Mouse (Mus musculus) lung, postnatal 0 days (tissue): Measurements from ENCODE around the gene Ero1l. TPM values are rescaled to one million over a fixed set of nuclear protein-coding genes. Genes with fewer than 3 reads are reported as not detected.
A peak's percentile ranks its signal among the peaks of the same experiment; 100 is the strongest.

Experiments used
- ATAC-seq: fragments of 200-750 bp; cut with Nextera tagmentation; 2 replicates; pipeline ENCODE4 v1.8.0; 2017; ENCODE audit warnings: moderate library complexity
- DNase-seq: peaks from one replicate; pipeline ENCODE4 v3.0.0-alpha.2; 2016; ENCODE audit warnings: low spot score
- H3K27ac ChIP-seq: fragments of 300-500 bp; sonication (generic); 2 replicates; pipeline ENCODE4 v1.5.1; 2014; ENCODE audit warnings: antibody characterized with exemption, mild to moderate bottlenecking, low read length, mixed read lengths
- H3K27me3 ChIP-seq: fragments of 300-500 bp; sonication (generic); replicated peaks from 2 replicates; pipeline ENCODE4 v1.6.1; 2014; ENCODE audit warnings: low read length, mixed read lengths; ENCODE audit not compliant: insufficient read depth
- H3K36me3 ChIP-seq: fragments of 300-500 bp; sonication (generic); 2 replicates; pipeline ENCODE4 v1.6.1; 2014; ENCODE audit warnings: low read length, mixed read lengths; ENCODE audit not compliant: insufficient read depth
- H3K4me1 ChIP-seq: fragments of 300-500 bp; sonication (generic); 2 replicates; pipeline ENCODE4 v1.6.1; 2014; ENCODE audit warnings: antibody characterized with exemption, low read depth, low read length, mixed read lengths; ENCODE audit not compliant: insufficient read depth
- H3K4me2 ChIP-seq: fragments of 300-500 bp; sonication (generic); replicated peaks from 2 replicates; pipeline ENCODE4 v1.6.1; 2014; ENCODE audit warnings: low read depth, mild to moderate bottlenecking, low read length, moderate library complexity, mixed read lengths
- H3K4me3 ChIP-seq: fragments of 300-500 bp; sonication (generic); 2 replicates; pipeline ENCODE4 v1.5.1; 2014; ENCODE audit warnings: low read depth, low read length
- H3K9ac ChIP-seq: fragments of 300-500 bp; sonication (generic); replicated peaks from 2 replicates; pipeline ENCODE4 v1.6.1; 2014; ENCODE audit warnings: low read depth, mild to moderate bottlenecking
- H3K9me3 ChIP-seq: fragments of 300-500 bp; sonication (generic); 2 replicates; pipeline ENCODE4 v1.6.1; 2016; ENCODE audit warnings: low read length, mixed read lengths
- CTCF ChIP-seq: IDR thresholded peaks from 2 replicates; pipeline ENCODE4 v1.5.1; 2016; ENCODE audit warnings: antibody characterized with exemption, mild to moderate bottlenecking
- EP300 ChIP-seq: IDR thresholded peaks from 2 replicates; pipeline ENCODE4 v1.6.1; 2016; ENCODE audit warnings: antibody characterized with exemption, mild to moderate bottlenecking, control low read depth
- WGBS: fragments of 180-500 bp; shearing (Covaris S2); extraction: QIAGEN DNeasy Blood & Tissue Kit; methylation state at CpG from one replicate; pipeline ENCODE4 v1.1.7; 2014; 5-methylcytosine and 5-hydroxymethylcytosine counted together
- polyA plus RNA-seq: library from polyadenylated mRNA; unstranded; fragments of >200 nt; fragmentation: Nextera tagmentation; extraction: Ambion mirVana; gene quantifications from 2 replicates; pipeline ENCODE4 v1.2.1, GENCODE M21; 2015

Gene Ero1l
- polyA plus RNA-seq, 1 experiment from 2014 or later, result 24.5 TPM

DNA sequence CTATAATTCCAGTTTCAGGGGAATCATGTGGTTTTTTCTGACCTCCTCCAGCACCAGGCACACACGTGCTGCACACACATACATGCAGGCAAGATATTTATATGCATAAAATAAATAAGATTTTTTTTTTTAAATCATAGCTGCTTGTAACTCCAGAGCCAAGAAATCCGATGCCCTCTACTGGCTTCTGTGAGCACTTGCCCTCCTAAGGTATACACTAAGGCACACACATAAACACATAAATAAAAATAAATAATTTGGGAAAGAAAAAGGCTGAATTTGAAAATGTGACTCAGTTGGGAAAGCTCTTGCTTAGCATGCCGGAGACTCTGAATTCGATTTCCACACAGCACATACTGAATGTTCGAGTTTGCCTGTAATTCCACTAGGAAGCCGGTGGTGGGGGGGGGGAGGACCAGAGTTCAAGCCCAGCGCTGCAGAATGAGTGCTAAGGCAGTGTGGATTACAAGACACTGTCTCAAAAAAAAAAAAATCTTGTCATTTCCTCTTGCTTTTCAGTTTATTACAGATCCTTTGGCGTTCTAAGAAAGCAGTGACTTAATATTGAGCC, 10.5 kb upstream of the Ero1l start:
- Histone ChIP-seq H3K27ac (no peak overlapping the region), H3K27me3 (no peaks in the 10 kb centered on the region), H3K4me2 (peak overlapping the region; percentile 52), H3K4me3 (peak overlapping the region; percentile 71), H3K9ac (no peak overlapping the region), H3K4me1 (no peaks in the 10 kb centered on the region), H3K9me3 (no peaks in the 10 kb centered on the region), H3K36me3 (peaks cover 5% of the 10 kb centered on the region; the same call in 1 of the 2 replicates)
- ATAC-seq (peak; percentile 2; the same call in 1 of the 2 replicates), DNase-seq (peak; percentile 49)
- TF ChIP-seq CTCF (no peak), EP300 (no peak)
- WGBS, result 12% methylated on average over 8 of the region's 8 CpGs

DNA sequence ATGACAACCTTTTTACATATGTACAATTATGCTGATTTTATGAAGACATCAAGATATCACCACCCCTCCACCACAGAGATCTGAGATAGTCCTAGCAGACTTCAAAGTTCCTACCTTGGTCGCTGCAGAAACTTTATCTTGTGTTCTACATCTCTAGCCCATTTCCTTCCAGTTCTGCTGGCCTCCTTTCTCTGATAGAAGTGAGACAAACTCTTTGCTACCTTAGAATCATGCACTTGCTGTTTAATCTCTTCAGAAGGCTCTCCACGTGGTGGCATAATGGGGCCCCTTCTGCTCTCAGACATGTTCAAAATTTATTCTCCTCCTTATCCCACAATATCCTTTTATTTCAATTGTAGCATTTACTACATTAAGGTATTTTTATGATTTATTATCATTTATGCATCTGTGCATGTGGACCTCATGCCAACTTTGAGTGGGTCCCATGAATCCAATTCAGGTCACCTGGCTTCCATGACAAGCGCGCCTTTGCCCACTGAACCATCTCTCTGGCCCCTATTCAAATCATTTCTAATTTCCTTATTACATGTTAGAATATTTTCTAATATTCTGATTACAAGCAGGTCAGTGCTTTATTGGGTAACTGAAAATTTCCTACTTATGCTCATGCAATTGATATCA, 9.6 kb upstream of the Ero1l start:
- no peak for ATAC-seq
- no peak for TF ChIP-seq EP300
- no peak for TF ChIP-seq CTCF

DNA sequence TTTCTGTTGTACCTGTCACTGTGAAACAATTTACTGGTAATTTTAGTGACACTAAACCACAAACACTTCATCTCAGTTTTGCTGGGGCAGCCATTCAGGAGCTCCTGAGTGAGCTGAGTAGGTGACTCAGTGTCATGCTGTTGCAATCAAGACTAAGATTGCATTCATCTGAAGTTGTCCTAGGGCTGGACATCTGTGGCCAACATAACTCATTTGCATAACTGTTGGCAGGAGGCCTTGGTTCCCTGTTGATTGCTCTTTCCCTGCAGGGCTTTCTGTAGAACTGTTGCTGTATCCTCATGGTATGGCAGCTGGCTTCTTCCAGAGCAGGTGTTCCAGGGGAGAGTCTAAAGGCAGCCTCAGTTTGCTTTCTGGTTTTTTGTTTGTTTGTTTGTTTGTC, 6.9 kb upstream of the Ero1l start:
- Histone ChIP-seq H3K9ac (no peak overlapping the region), H3K4me1 (no peaks in the 10 kb centered on the region), H3K27me3 (no peaks in the 10 kb centered on the region), H3K9me3 (no peaks in the 10 kb centered on the region), H3K27ac (no peak overlapping the region), H3K36me3 (no peaks in the 10 kb centered on the region), H3K4me2 (no peak overlapping the region), H3K4me3 (no peak overlapping the region)
- ATAC-seq, result peak; percentile 55
- peak; percentile 81 for TF ChIP-seq EP300
- no peak for TF ChIP-seq CTCF
- peak; percentile 93 for DNase-seq

More for the DNA sequence above, 9.6 kb upstream of the Ero1l start:
- H3K36me3 ChIP-seq, result peaks cover 5% of the 10 kb centered on the region; the same call in 1 of the 2 replicates
- DNase-seq, result no peak
- H3K4me1 ChIP-seq, result no peaks in the 10 kb centered on the region
- H3K4me3 ChIP-seq, result no peak overlapping the region
- 85% methylated on average over 4 of the region's 4 CpGs for WGBS
- H3K27me3 ChIP-seq, result no peaks in the 10 kb centered on the region
- H3K9me3 ChIP-seq, result no peaks in the 10 kb centered on the region
- no peak overlapping the region for H3K9ac ChIP-seq
- no peak overlapping the region for H3K27ac ChIP-seq
- H3K4me2 ChIP-seq, result no peak overlapping the region

DNA sequence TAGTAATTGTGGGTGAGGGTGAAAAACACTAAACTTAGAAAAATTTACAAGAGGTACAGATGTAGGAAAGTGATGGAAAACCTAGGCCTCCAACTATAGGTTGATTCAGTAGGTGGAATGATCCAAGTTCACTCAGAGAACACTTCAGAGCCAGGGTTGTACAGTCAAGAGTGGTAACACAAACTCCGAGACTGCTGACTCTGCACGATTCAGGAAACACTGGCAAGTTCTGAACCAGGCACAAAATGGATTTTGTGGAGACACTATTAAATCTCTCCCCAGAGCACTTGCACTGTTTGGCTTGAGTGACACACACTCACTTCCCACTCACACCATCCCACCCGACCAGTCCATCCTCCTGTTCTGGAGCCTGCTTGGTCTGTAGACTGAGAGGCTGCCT, 4.7 kb upstream of the Ero1l start:
- H3K4me1 ChIP-seq, result no peaks in the 10 kb centered on the region; the same call in 1 of the 2 replicates
- no peaks in the 10 kb centered on the region for H3K27me3 ChIP-seq
- H3K4me2 ChIP-seq, result no peak overlapping the region
- no peaks in the 10 kb centered on the region for H3K9me3 ChIP-seq
- no peak overlapping the region for H3K27ac ChIP-seq
- H3K36me3 ChIP-seq, result no peaks in the 10 kb centered on the region
- no peak for TF ChIP-seq EP300
- no peak for TF ChIP-seq CTCF
- no peak overlapping the region for H3K9ac ChIP-seq
- no peak overlapping the region for H3K4me3 ChIP-seq
- 57% methylated on average over 3 of the region's 3 CpGs for WGBS
- DNase-seq, result no peak
- ATAC-seq, result no peak

DNA sequence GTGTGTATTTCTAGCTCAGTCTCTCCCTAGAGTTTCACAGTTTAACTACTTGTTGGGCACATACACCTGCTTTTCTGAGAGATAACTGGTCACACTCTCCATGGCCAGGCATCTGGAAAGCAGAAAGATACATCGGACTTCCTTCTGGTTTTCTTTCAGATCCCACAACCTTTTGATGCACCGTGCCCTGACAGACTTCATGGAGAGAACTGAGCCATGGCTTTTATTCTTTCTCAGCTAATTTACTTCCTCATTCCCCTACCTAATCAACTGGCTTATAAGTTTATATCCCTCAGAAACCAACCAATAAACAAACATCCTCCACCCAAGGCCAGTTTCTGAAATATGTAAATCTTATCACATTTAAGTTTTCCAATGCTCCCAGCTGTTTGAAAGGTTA, 3.9 kb upstream of the Ero1l start:
- WGBS, result 82% methylated on average over 2 of the region's 2 CpGs
- H3K9me3 ChIP-seq, result no peaks in the 10 kb centered on the region
- no peak overlapping the region for H3K27ac ChIP-seq

DNA sequence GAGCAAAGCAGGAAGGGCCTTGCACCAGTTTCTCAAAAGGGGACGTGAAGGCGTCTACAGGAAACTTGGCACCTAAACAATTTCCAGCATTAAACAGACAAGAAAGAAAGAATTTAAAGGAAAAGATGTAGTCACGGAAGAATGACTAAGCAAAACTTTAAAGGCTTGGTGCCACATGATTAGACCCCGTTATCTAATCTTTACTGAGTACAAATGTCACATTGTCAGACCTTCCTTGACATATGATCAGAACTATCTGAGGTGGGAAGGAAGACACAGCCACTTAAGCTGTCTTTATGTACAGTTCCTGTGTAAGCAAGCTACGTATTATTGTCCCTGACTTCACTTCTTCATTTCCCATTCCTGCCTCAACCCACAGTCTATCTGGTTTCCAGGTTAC, 3.1 kb upstream of the Ero1l start:
- no peak overlapping the region for H3K27ac ChIP-seq
- WGBS, result 35% methylated on average over 5 of the region's 5 CpGs
- no peaks in the 10 kb centered on the region for H3K27me3 ChIP-seq
- no peak overlapping the region for H3K9ac ChIP-seq
- DNase-seq (no peak), ATAC-seq (no peak)
- TF ChIP-seq CTCF (no peak), EP300 (no peak)
- no peak overlapping the region for H3K4me2 ChIP-seq
- H3K4me1 ChIP-seq, result peaks cover 8% of the 10 kb centered on the region; the same call in 1 of the 2 replicates
- no peak overlapping the region for H3K4me3 ChIP-seq
- H3K36me3 ChIP-seq, result no peaks in the 10 kb centered on the region
- H3K9me3 ChIP-seq, result no peaks in the 10 kb centered on the region

More for the DNA sequence above, 3.9 kb upstream of the Ero1l start:
- H3K4me3 ChIP-seq, result no peak overlapping the region
- DNase-seq (no peak), ATAC-seq (no peak)
- H3K36me3 ChIP-seq, result no peaks in the 10 kb centered on the region
- TF ChIP-seq EP300 (no peak), CTCF (no peak)
- H3K9ac ChIP-seq, result no peak overlapping the region
- no peak overlapping the region for H3K4me2 ChIP-seq
- H3K27me3 ChIP-seq, result no peaks in the 10 kb centered on the region
- peaks cover 3% of the 10 kb centered on the region; the same call in 1 of the 2 replicates for H3K4me1 ChIP-seq
